Comparison of ENCODE assay signal across 8 mouse cellular contexts in the genomic region with DNA sequence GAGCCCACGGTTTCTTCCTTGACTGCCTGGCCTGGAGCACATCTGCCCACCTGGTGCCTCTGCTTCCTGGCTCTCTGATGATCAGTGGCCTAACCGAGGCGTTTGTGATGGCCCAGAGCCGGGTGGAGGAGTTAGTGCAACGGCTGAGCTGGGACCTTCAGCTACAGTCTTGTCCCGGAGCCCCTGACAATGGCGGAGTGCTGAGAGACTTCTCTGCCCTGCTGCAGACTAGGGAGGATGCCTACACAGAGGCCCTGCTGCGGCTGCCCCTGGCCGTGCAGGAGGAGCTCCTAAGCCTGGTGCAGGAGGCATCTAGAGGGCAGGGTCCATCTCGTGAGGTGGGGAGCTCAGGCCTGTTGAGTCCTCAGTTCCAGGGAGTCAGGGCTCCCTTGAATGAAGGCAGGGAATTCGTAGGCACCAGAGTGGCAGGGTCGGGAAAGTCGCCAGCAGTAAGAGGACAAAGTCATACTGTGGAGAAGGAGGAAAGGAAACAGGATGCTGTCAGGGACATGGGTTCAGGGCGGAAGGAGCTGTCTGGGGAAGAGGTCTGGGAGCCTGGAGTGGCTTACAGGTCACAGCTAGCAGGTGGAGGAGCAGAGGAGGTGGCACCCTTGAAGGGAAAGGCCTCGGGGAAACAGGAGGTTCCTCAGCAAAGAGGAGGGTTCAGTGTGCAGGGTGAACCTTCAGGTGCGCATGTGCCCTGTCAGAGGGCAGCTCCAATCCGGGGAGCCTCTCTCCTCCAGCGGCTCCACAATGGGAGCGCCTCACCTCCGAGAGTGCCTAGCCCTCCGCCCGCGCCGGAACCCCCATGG. TPM values are rescaled to one million over a fixed set of nuclear protein-coding genes. Genes with fewer than 3 reads are reported as not detected.
A peak's percentile ranks its signal among the peaks of the same experiment; 100 is the strongest.
DNase-seq lines count a peak whose midpoint lies in the region; ATAC-seq and TF ChIP-seq lines count a peak whose summit lies in the region.

No protein-coding gene starts in this region.

- TF ChIP-seq CTCF in CH12.LX (conservative IDR thresholded peaks at IDR 0.05 in 1 of 2, IDR thresholded peaks at IDR 0.05 in 1 of 2; ENCODE audit: low read depth in 2 of 2, low read length in 2 of 2), result no peak

- TF ChIP-seq POLR2A in CH12.LX (IDR thresholded peaks at IDR 0.05; ENCODE audit: low read depth, low read length), result no peak

- H3K9ac ChIP-seq in heart, embryonic 14.5 days (ENCODE audit: low read length), result no peak overlapping the region
- peak overlapping the region; percentile 92 for H3K9ac ChIP-seq in CH12.LX (ENCODE audit: insufficient read depth, low read depth)
- no peak overlapping the region for H3K9ac ChIP-seq in limb, embryonic 15.5 days

- dilution Hi-C loops in CH12.LX (cut with MboI; ENCODE audit: extremely low pct_ligation_motif_present, extremely low pct_unique_long_range_greater_than_20kb, low sequenced_read_pairs), result no loop called here

- H3K4me1 ChIP-seq in heart, embryonic 14.5 days (ENCODE audit: control insufficient read depth in 2 of 2, insufficient read depth in 2 of 2, low read length in 2 of 2), result peaks cover 14 to 26% of the 10 kb centered on the region in 2 experiments
- peaks cover 40 to 74% of the 10 kb centered on the region in 2 experiments for H3K4me1 ChIP-seq in CH12.LX (ENCODE audit: control insufficient read depth in 1 of 2, insufficient read depth in 2 of 2)
- peaks cover 50% of the 10 kb centered on the region for H3K4me1 ChIP-seq in embryonic facial prominence, embryonic 10.5 days
- peaks cover 32% of the 10 kb centered on the region for H3K4me1 ChIP-seq in limb, embryonic 15.5 days

- H3K4me3 ChIP-seq in heart, embryonic 14.5 days (ENCODE audit: control insufficient read depth in 1 of 2, insufficient read depth in 1 of 2, low read depth in 1 of 2, low read length in 2 of 2), result peak overlapping the region in 1 of 2 experiments; percentile 84; a peak in 1 of 4 replicates
- H3K4me3 ChIP-seq in CH12.LX (replicated peaks in 1 of 3; ENCODE audit: low read depth in 2 of 3, low read length in 2 of 3, poor library complexity in 1 of 3), result peak overlapping the region; percentile 73 to 74 (median 73)
- peak overlapping the region; percentile 79; the same call in 1 of the 2 replicates for H3K4me3 ChIP-seq in embryonic facial prominence, embryonic 10.5 days
- no peak overlapping the region; the same call in 1 of the 2 replicates for H3K4me3 ChIP-seq in limb, embryonic 15.5 days

- ATAC-seq in heart, embryonic 14.5 days (ENCODE audit: insufficient number of reproducible peaks, insufficient read depth, low FRiP score, low read depth), result no peak
- no peak for ATAC-seq in limb, embryonic 15.5 days (ENCODE audit: insufficient number of reproducible peaks, low FRiP score, low TSS enrichment, low read depth)

- no peak overlapping the region for H3K27ac ChIP-seq in heart, embryonic 14.5 days (replicated peaks in 1 of 2; ENCODE audit: control insufficient read depth in 1 of 2, insufficient read depth in 1 of 2, low read depth in 2 of 2, low read length in 2 of 2)
- H3K27ac ChIP-seq in CH12.LX (ENCODE audit: insufficient read depth, low read depth), result peak overlapping the region; percentile 96
- 0 out of 2 replicates have a peak overlapping the region, but pooled peaks have one; percentile 1 for H3K27ac ChIP-seq in embryonic facial prominence, embryonic 10.5 days (replicated peaks)
- no peak overlapping the region for H3K27ac ChIP-seq in limb, embryonic 15.5 days

- H3K4me2 ChIP-seq in heart, embryonic 14.5 days (ENCODE audit: low read length), result peak overlapping the region; percentile 81; the same call in 1 of the 2 replicates
- H3K4me2 ChIP-seq in CH12.LX (ENCODE audit: insufficient read depth, low read depth, poor library complexity, severe bottlenecking), result peak overlapping the region; percentile 84
- peak overlapping the region; percentile 76; the same call in 1 of the 2 replicates for H3K4me2 ChIP-seq in limb, embryonic 15.5 days

- peaks cover 55% of the 10 kb centered on the region for H3K36me3 ChIP-seq in heart, embryonic 14.5 days (ENCODE audit: control insufficient read depth, insufficient read depth, low read length)
- peaks cover 43 to 54% of the 10 kb centered on the region in 2 experiments for H3K36me3 ChIP-seq in CH12.LX (replicated peaks in 1 of 2; ENCODE audit: control insufficient read depth in 1 of 2, insufficient read depth in 1 of 2, low read length in 1 of 2)
- peaks cover 57% of the 10 kb centered on the region for H3K36me3 ChIP-seq in embryonic facial prominence, embryonic 10.5 days (replicated peaks)
- H3K36me3 ChIP-seq in limb, embryonic 15.5 days, result peaks cover 54% of the 10 kb centered on the region

- no peak for DNase-seq in heart, postnatal 4 days
- DNase-seq in CH12.LX (ENCODE audit: extremely low read depth), result no peak
- no peak for DNase-seq in embryonic facial prominence, embryonic 10.5 days (ENCODE audit: low spot score)
- DNase-seq in MN1 (ENCODE audit: low spot score), result no peak
- no peak for DNase-seq in spleen, postnatal 36 days (ENCODE audit: low spot score in 2 of 2)
- DNase-seq in adrenal gland, postnatal 36 days, result no peak

- WGBS in heart, embryonic 14.5 days, result 75% methylated on average over 24 of the region's 24 CpGs
- 83% methylated on average over 24 of the region's 24 CpGs for WGBS in embryonic facial prominence, embryonic 10.5 days
- 75% methylated on average over 24 of the region's 24 CpGs for WGBS in limb, embryonic 15.5 days

- no peak for TF ChIP-seq EP300 in CH12.LX (IDR thresholded peaks at IDR 0.05; ENCODE audit: low read length)

- no peaks in the 10 kb centered on the region for H3K27me3 ChIP-seq in heart, embryonic 14.5 days (ENCODE audit: control insufficient read depth, insufficient read depth, low read length)
- H3K27me3 ChIP-seq in CH12.LX (replicated peaks), result no peaks in the 10 kb centered on the region
- no peaks in the 10 kb centered on the region for H3K27me3 ChIP-seq in embryonic facial prominence, embryonic 10.5 days (replicated peaks; ENCODE audit: low read depth, poor library complexity, severe bottlenecking)
- no peaks in the 10 kb centered on the region for H3K27me3 ChIP-seq in limb, embryonic 15.5 days

- TF ChIP-seq RAD21 in CH12.LX (IDR thresholded peaks at IDR 0.05; ENCODE audit: low read depth, low read length), result no peak

- no peaks in the 10 kb centered on the region for H3K9me3 ChIP-seq in heart, embryonic 14.5 days (ENCODE audit: control insufficient read depth, low read length)
- H3K9me3 ChIP-seq in CH12.LX (replicated peaks; ENCODE audit: low read length), result no peaks in the 10 kb centered on the region
- H3K9me3 ChIP-seq in embryonic facial prominence, embryonic 10.5 days, result 0 out of 2 replicates have a peak, but pooled peaks cover 2% of the 10 kb centered on the region
- no peaks in the 10 kb centered on the region for H3K9me3 ChIP-seq in limb, embryonic 15.5 days

- in situ Hi-C loops in CH12.LX (cut with MboI; ENCODE audit: low pct_ligation_motif_present, low pct_unique_long_range_greater_than_20kb, low sequenced_read_pairs), result no loop called here

- peaks cover 20% of the 10 kb centered on the region for H3K79me2 ChIP-seq in CH12.LX (replicated peaks; ENCODE audit: control insufficient read depth, extremely low read depth, insufficient read depth, poor library complexity, severe bottlenecking)

RNA-seq across cellular contexts. Expression of a gene that starts 2.0 kb away (rescaled TPM):
- 5.7 and 6.1 TPM in 2 replicates for polyA plus RNA-seq in heart, embryonic 14.5 days (2014; fragmentation: Nextera tagmentation; extraction: Ambion mirVana)
- 10 to 100 TPM; 11.6 to 12.0 TPM for total RNA-seq in heart, postnatal 4 days (2021)
- total RNA-seq in CH12.LX (2012; rRNA removed) (32.8 and 50.6 TPM in 2 replicates), CH12.LX (2014; rRNA removed) (31.1 and 35.8 TPM in 2 replicates)
- 29.8 and 31.8 TPM in 2 replicates for polyA plus RNA-seq in CH12.LX (2012; ENCODE audit: insufficient read length, low read depth)
- polyA plus RNA-seq in embryonic facial prominence, embryonic 10.5 days (2016; fragmentation: Nextera tagmentation; extraction: Ambion mirVana), result 31.0 and 33.0 TPM in 2 replicates
- 18.6 and 20.5 TPM in 2 replicates for polyA plus RNA-seq in limb, embryonic 15.5 days (2015; fragmentation: Nextera tagmentation; extraction: Ambion mirVana)
- total RNA-seq in adrenal gland, postnatal 36 days (2021), result 10 to 100 TPM; 16.6 to 17.0 TPM

RNA-seq across cellular contexts. Expression of a gene that starts 2.6 kb away (rescaled TPM):
- 0.24 and 0.61 TPM in 2 replicates for polyA plus RNA-seq in heart, embryonic 14.5 days (2014; fragmentation: Nextera tagmentation; extraction: Ambion mirVana)
- total RNA-seq in heart, postnatal 4 days (2021), result under 1 TPM; 0.62 to 0.65 TPM
- total RNA-seq in CH12.LX (2012; rRNA removed) (0.08 and 0.17 TPM in 2 replicates), CH12.LX (2014; rRNA removed) (0.14 and 0.26 TPM in 2 replicates)
- 0.14 and 0.24 TPM in 2 replicates for polyA plus RNA-seq in CH12.LX (2012; ENCODE audit: insufficient read length, low read depth)
- polyA plus RNA-seq in embryonic facial prominence, embryonic 10.5 days (2016; fragmentation: Nextera tagmentation; extraction: Ambion mirVana), result 0.09 and 0.15 TPM in 2 replicates
- 0.24 and 0.46 TPM in 2 replicates for polyA plus RNA-seq in limb, embryonic 15.5 days (2015; fragmentation: Nextera tagmentation; extraction: Ambion mirVana)
- under 1 TPM in 1 of 2 experiments, not detected in 1; 0.13 TPM for total RNA-seq in adrenal gland, postnatal 36 days (2021)

RNA-seq across cellular contexts. Expression of a gene that starts 13.3 kb away (rescaled TPM):
- polyA plus RNA-seq in heart, embryonic 14.5 days (2014; fragmentation: Nextera tagmentation; extraction: Ambion mirVana), result 51.6 and 52.1 TPM in 2 replicates
- 10 to 100 TPM; 57.0 to 61.3 TPM for total RNA-seq in heart, postnatal 4 days (2021)
- total RNA-seq in CH12.LX (2012; rRNA removed), result 66.7 and 77.6 TPM in 2 replicates
- total RNA-seq in CH12.LX (2014; rRNA removed), result 61.4 and 66.0 TPM in 2 replicates
- 73.2 and 90.8 TPM in 2 replicates for polyA plus RNA-seq in CH12.LX (2012; ENCODE audit: insufficient read length, low read depth)
- polyA plus RNA-seq in embryonic facial prominence, embryonic 10.5 days (2016; fragmentation: Nextera tagmentation; extraction: Ambion mirVana), result 45.5 and 57.5 TPM in 2 replicates
- polyA plus RNA-seq in limb, embryonic 15.5 days (2015; fragmentation: Nextera tagmentation; extraction: Ambion mirVana), result 87.1 and 91.0 TPM in 2 replicates
- 10 to 100 TPM; 51.6 to 73.8 TPM for total RNA-seq in adrenal gland, postnatal 36 days (2021)

RNA-seq across cellular contexts. Expression of a gene that starts 33.0 kb away (rescaled TPM):
- 11.0 and 12.4 TPM in 2 replicates for polyA plus RNA-seq in heart, embryonic 14.5 days (2014; fragmentation: Nextera tagmentation; extraction: Ambion mirVana)
- 10 to 100 TPM; 36.0 to 36.3 TPM for total RNA-seq in heart, postnatal 4 days (2021)
- total RNA-seq in CH12.LX (2012; rRNA removed) (under 0.01 and 0.04 TPM in 2 replicates), CH12.LX (2014; rRNA removed) (not detected in 2 replicates)
- 0.04 and 0.10 TPM in 2 replicates for polyA plus RNA-seq in CH12.LX (2012; ENCODE audit: insufficient read length, low read depth)
- 36.0 and 38.1 TPM in 2 replicates for polyA plus RNA-seq in embryonic facial prominence, embryonic 10.5 days (2016; fragmentation: Nextera tagmentation; extraction: Ambion mirVana)
- 21.6 and 25.5 TPM in 2 replicates for polyA plus RNA-seq in limb, embryonic 15.5 days (2015; fragmentation: Nextera tagmentation; extraction: Ambion mirVana)
- 10 to 100 TPM in 1 of 2 experiments, 1 to 10 TPM in 1; 9.4 to 10.7 TPM for total RNA-seq in adrenal gland, postnatal 36 days (2021)

RNA-seq across cellular contexts. Expression of a gene that starts 57.7 kb away (rescaled TPM):
- 2.6 and 3.5 TPM in 2 replicates for polyA plus RNA-seq in heart, embryonic 14.5 days (2014; fragmentation: Nextera tagmentation; extraction: Ambion mirVana)
- total RNA-seq in heart, postnatal 4 days (2021), result 10 to 100 TPM; 10.1 to 12.1 TPM
- total RNA-seq in CH12.LX (2012; rRNA removed) (not detected in 2 replicates), CH12.LX (2014; rRNA removed) (not detected in 2 replicates)
- not detected in 2 replicates for polyA plus RNA-seq in CH12.LX (2012; ENCODE audit: insufficient read length, low read depth)
- not detected in 2 replicates for polyA plus RNA-seq in embryonic facial prominence, embryonic 10.5 days (2016; fragmentation: Nextera tagmentation; extraction: Ambion mirVana)
- 401 and 411 TPM in 2 replicates for polyA plus RNA-seq in limb, embryonic 15.5 days (2015; fragmentation: Nextera tagmentation; extraction: Ambion mirVana)
- 1 to 10 TPM; 1.9 to 2.7 TPM for total RNA-seq in adrenal gland, postnatal 36 days (2021)

Comparison
In these comparisons a context has a peak if more than half of its experiments do, and no peak if none do; other contexts are left out.
1. H3K27ac ChIP-seq: peak in CH12.LX (single experiment) and embryonic facial prominence, embryonic 10.5 days (single experiment); none in heart, embryonic 14.5 days (0 of 2) and limb, embryonic 15.5 days (single experiment).
2. Peak in every context shown above with its lines, with median percentiles within 50 percentile points of each other: H3K4me2 ChIP-seq.